Mouse (Mus musculus): Measurements from ENCODE around the gene Pclo. TPM values are rescaled to one million over a fixed set of nuclear protein-coding genes. Genes with fewer than 3 reads are reported as not detected.
A peak's percentile ranks its signal among the peaks of the same experiment; 100 is the strongest.
"Not testable (repeated sequence)": the region's sequence is repeated elsewhere in the genome, so short reads cannot be mapped to it uniquely, and the experiment has no call there.

Gene Pclo
- polyA plus RNA-seq (2014; fragmentation: Nextera tagmentation; extraction: Ambion mirVana): 1.2 and 1.4 TPM in 2 replicates

GRCm38 (mm10) chr5:14514631-14515523 lies at the start of gene Pclo:
TSS of gene Pclo (plus strand) at chr5:14514918.
- Histone ChIP-seq H3K27me3 (replicated peaks; ENCODE audit: control insufficient read depth, insufficient read depth, low read length) (peaks cover 17% of the 10 kb centered on the region; the same call in 1 of the 2 replicates), H3K36me3 (ENCODE audit: control insufficient read depth, insufficient read depth, low read length) (no peaks in the 10 kb centered on the region), H3K9me3 (ENCODE audit: control insufficient read depth, low read length) (no peaks in the 10 kb centered on the region), H3K4me1 (ENCODE audit: control insufficient read depth, insufficient read depth, low read length) (no peaks in the 10 kb centered on the region), H3K4me2 (ENCODE audit: low read depth, low read length) (peak within 1 kb of the TSS; percentile 91), H3K9ac (ENCODE audit: low read depth, low read length) (peak within 1 kb of the TSS; percentile 64), H3K4me3 (ENCODE audit: low read depth, low read length) (peak within 1 kb of the TSS; percentile 65), H3K27ac (replicated peaks; ENCODE audit: low read depth, low read length) (peak within 1 kb of the TSS; percentile 61)
- DNase-seq (ENCODE audit: low spot score): peak; percentile 92
- ATAC-seq (ENCODE audit: low read depth): peak; percentile 98
- WGBS: under 1% methylated on average over 48 of the region's 89 CpGs

GRCm38 (mm10) chr5:14494431-14494830 lies 20.3 kb upstream of the Pclo start:
- H3K4me3 ChIP-seq (ENCODE audit: low read depth, low read length); H3K27ac ChIP-seq (replicated peaks; ENCODE audit: low read depth, low read length); H3K9me3 ChIP-seq (ENCODE audit: control insufficient read depth, low read length); H3K4me2 ChIP-seq (ENCODE audit: low read depth, low read length); H3K9ac ChIP-seq (ENCODE audit: low read depth, low read length); H3K4me1 ChIP-seq (ENCODE audit: control insufficient read depth, insufficient read depth, low read length); H3K36me3 ChIP-seq (ENCODE audit: control insufficient read depth, insufficient read depth, low read length); H3K27me3 ChIP-seq (replicated peaks; ENCODE audit: control insufficient read depth, insufficient read depth, low read length); DNase-seq (ENCODE audit: low spot score); ATAC-seq (ENCODE audit: low read depth): not testable (repeated sequence)
- 54% methylated on average over 2 of the region's 2 CpGs for WGBS

GRCm38 (mm10) chr5:14508522-14508921 lies 6.2 kb upstream of the Pclo start:
- WGBS: 74% methylated on average over 1 of the region's 1 CpGs
- no peak for ATAC-seq (ENCODE audit: low read depth)

GRCm38 (mm10) chr5:14509621-14510020 lies 5.1 kb upstream of the Pclo start:
- Histone ChIP-seq H3K27ac (replicated peaks; ENCODE audit: low read depth, low read length) (no peak overlapping the region), H3K9ac (ENCODE audit: low read depth, low read length) (no peak overlapping the region), H3K4me3 (ENCODE audit: low read depth, low read length) (no peak overlapping the region), H3K36me3 (ENCODE audit: control insufficient read depth, insufficient read depth, low read length) (no peaks in the 10 kb centered on the region), H3K27me3 (replicated peaks; ENCODE audit: control insufficient read depth, insufficient read depth, low read length) (no peaks in the 10 kb centered on the region; the same call in 1 of the 2 replicates), H3K4me1 (ENCODE audit: control insufficient read depth, insufficient read depth, low read length) (no peaks in the 10 kb centered on the region), H3K4me2 (ENCODE audit: low read depth, low read length) (no peak overlapping the region), H3K9me3 (ENCODE audit: control insufficient read depth, low read length) (no peaks in the 10 kb centered on the region)
- no peak for DNase-seq (ENCODE audit: low spot score)
- 75% methylated on average over 1 of the region's 1 CpGs for WGBS
- ATAC-seq (ENCODE audit: low read depth): no peak

More at GRCm38 (mm10) chr5:14508522-14508921, 6.2 kb upstream of the Pclo start:
- Histone ChIP-seq H3K4me1 (ENCODE audit: control insufficient read depth, insufficient read depth, low read length) (no peaks in the 10 kb centered on the region), H3K27ac (replicated peaks; ENCODE audit: low read depth, low read length) (no peak overlapping the region), H3K9ac (ENCODE audit: low read depth, low read length) (no peak overlapping the region), H3K27me3 (replicated peaks; ENCODE audit: control insufficient read depth, insufficient read depth, low read length) (no peaks in the 10 kb centered on the region; the same call in 1 of the 2 replicates), H3K9me3 (ENCODE audit: control insufficient read depth, low read length) (no peaks in the 10 kb centered on the region), H3K4me2 (ENCODE audit: low read depth, low read length) (no peak overlapping the region), H3K4me3 (ENCODE audit: low read depth, low read length) (no peak overlapping the region), H3K36me3 (ENCODE audit: control insufficient read depth, insufficient read depth, low read length) (no peaks in the 10 kb centered on the region)
- no peak for DNase-seq (ENCODE audit: low spot score)

GRCm38 (mm10) chr5:14518131-14518832 lies 3.6 kb downstream of the Pclo start:
- Histone ChIP-seq H3K27ac (replicated peaks; ENCODE audit: low read depth, low read length) (no peak overlapping the region), H3K9ac (ENCODE audit: low read depth, low read length) (no peak overlapping the region), H3K4me2 (ENCODE audit: low read depth, low read length) (no peak overlapping the region), H3K36me3 (ENCODE audit: control insufficient read depth, insufficient read depth, low read length) (no peaks in the 10 kb centered on the region), H3K9me3 (ENCODE audit: control insufficient read depth, low read length) (no peaks in the 10 kb centered on the region), H3K4me3 (ENCODE audit: low read depth, low read length) (no peak overlapping the region), H3K4me1 (ENCODE audit: control insufficient read depth, insufficient read depth, low read length) (no peaks in the 10 kb centered on the region), H3K27me3 (replicated peaks; ENCODE audit: control insufficient read depth, insufficient read depth, low read length) (peaks cover 17% of the 10 kb centered on the region; the same call in 1 of the 2 replicates)
- ATAC-seq (ENCODE audit: low read depth) (no peak), DNase-seq (ENCODE audit: low spot score) (no peak)
- WGBS: 72% methylated on average over 4 of the region's 4 CpGs

- WGBS: 78% methylated on average over 4 of the region's 4 CpGs
- Histone ChIP-seq H3K9me3 (ENCODE audit: control insufficient read depth, low read length) (no peaks in the 10 kb centered on the region), H3K27me3 (replicated peaks; ENCODE audit: control insufficient read depth, insufficient read depth, low read length) (no peaks in the 10 kb centered on the region), H3K27ac (replicated peaks; ENCODE audit: low read depth, low read length) (no peak overlapping the region), H3K4me1 (ENCODE audit: control insufficient read depth, insufficient read depth, low read length) (no peaks in the 10 kb centered on the region), H3K4me2 (ENCODE audit: low read depth, low read length) (no peak overlapping the region), H3K4me3 (ENCODE audit: low read depth, low read length) (no peak overlapping the region), H3K9ac (ENCODE audit: low read depth, low read length) (no peak overlapping the region), H3K36me3 (ENCODE audit: control insufficient read depth, insufficient read depth, low read length) (no peaks in the 10 kb centered on the region)
- ATAC-seq (ENCODE audit: low read depth): no peak
- no peak for DNase-seq (ENCODE audit: low spot score)
Observed at GRCm38 (mm10) chr5:14522006-14522405, 7.3 kb downstream of the Pclo start.

GRCm38 (mm10) chr5:14526038-14526437 lies 11.3 kb downstream of the Pclo start:
- peak; percentile 25 for DNase-seq (ENCODE audit: low spot score)
- ATAC-seq (ENCODE audit: low read depth): no peak

GRCm38 (mm10) chr5:14527796-14528195 lies 13.1 kb downstream of the Pclo start:
- no peaks in the 10 kb centered on the region for H3K27me3 ChIP-seq (replicated peaks; ENCODE audit: control insufficient read depth, insufficient read depth, low read length)
- H3K9me3 ChIP-seq (ENCODE audit: control insufficient read depth, low read length): no peaks in the 10 kb centered on the region
- 43% methylated on average over 1 of the region's 1 CpGs for WGBS
- DNase-seq (ENCODE audit: low spot score) (no peak), ATAC-seq (ENCODE audit: low read depth) (no peak)
- no peaks in the 10 kb centered on the region for H3K36me3 ChIP-seq (ENCODE audit: control insufficient read depth, insufficient read depth, low read length)
- H3K4me1 ChIP-seq (ENCODE audit: control insufficient read depth, insufficient read depth, low read length): no peaks in the 10 kb centered on the region
- H3K4me3 ChIP-seq (ENCODE audit: low read depth, low read length): no peak overlapping the region
- no peak overlapping the region for H3K4me2 ChIP-seq (ENCODE audit: low read depth, low read length)
- H3K9ac ChIP-seq (ENCODE audit: low read depth, low read length): no peak overlapping the region
- no peak overlapping the region for H3K27ac ChIP-seq (replicated peaks; ENCODE audit: low read depth, low read length)

More at GRCm38 (mm10) chr5:14526038-14526437, 11.3 kb downstream of the Pclo start:
- H3K9ac ChIP-seq (ENCODE audit: low read depth, low read length): no peak overlapping the region
- H3K4me2 ChIP-seq (ENCODE audit: low read depth, low read length): no peak overlapping the region
- no peaks in the 10 kb centered on the region for H3K4me1 ChIP-seq (ENCODE audit: control insufficient read depth, insufficient read depth, low read length)
- H3K27me3 ChIP-seq (replicated peaks; ENCODE audit: control insufficient read depth, insufficient read depth, low read length): no peaks in the 10 kb centered on the region
- no peak overlapping the region for H3K27ac ChIP-seq (replicated peaks; ENCODE audit: low read depth, low read length)
- H3K9me3 ChIP-seq (ENCODE audit: control insufficient read depth, low read length): no peaks in the 10 kb centered on the region
- no peaks in the 10 kb centered on the region for H3K36me3 ChIP-seq (ENCODE audit: control insufficient read depth, insufficient read depth, low read length)
- no peak overlapping the region for H3K4me3 ChIP-seq (ENCODE audit: low read depth, low read length)
